8 mouse cellular contexts compared by ENCODE assay signal in the genomic region with DNA sequence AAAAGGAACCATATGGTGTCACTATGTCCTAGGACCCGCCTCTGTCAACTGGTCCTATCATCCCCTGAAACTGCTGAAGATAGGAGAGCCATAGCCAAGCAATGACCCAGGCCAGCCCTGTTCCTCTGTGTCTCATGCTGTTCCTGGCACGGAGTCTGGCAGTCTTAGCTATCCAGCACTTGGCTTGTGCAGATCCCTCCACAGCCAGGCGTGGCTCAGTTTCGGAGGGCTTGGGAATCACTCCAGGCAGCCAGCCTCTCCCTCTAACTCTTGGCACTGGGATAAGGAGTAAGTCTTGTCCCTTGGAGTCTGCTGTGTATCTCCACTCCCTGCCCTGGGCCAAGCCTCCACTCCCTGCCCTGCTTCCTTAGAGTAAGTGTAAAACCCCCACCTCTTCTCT. TPM values are rescaled to one million over a fixed set of nuclear protein-coding genes. Genes with fewer than 3 reads are reported as not detected.
DNase-seq lines count a peak whose midpoint lies in the region; ATAC-seq and TF ChIP-seq lines count a peak whose summit lies in the region.

No protein-coding gene starts in this region.

- ATAC-seq in forebrain, embryonic 15.5 days (replicated peaks) = peak; percentile 42; the same call in 1 of the 2 replicates
- ATAC-seq in liver, postnatal 0 days = no peak

- intact Hi-C loops in heart, postnatal 36 days (cut with DNase I) = no loop called here
- intact Hi-C loops in left cerebral cortex, postnatal 36 days (cut with DNase I) = no loop called here

- H3K27me3 ChIP-seq in forebrain, embryonic 15.5 days = no peaks in the 10 kb centered on the region
- H3K27me3 ChIP-seq in forebrain, embryonic 10.5 days (ENCODE audit: poor library complexity, severe bottlenecking) = no peaks in the 10 kb centered on the region
- no peaks in the 10 kb centered on the region for H3K27me3 ChIP-seq in liver, postnatal 0 days (ENCODE audit: insufficient read depth, low read length)

- no peaks in the 10 kb centered on the region for H3K9me3 ChIP-seq in forebrain, embryonic 15.5 days
- no peaks in the 10 kb centered on the region for H3K9me3 ChIP-seq in forebrain, embryonic 10.5 days
- H3K9me3 ChIP-seq in liver, postnatal 0 days (ENCODE audit: low read length) = no peaks in the 10 kb centered on the region

- no peak for TF ChIP-seq CTCF in liver, postnatal 0 days (IDR thresholded peaks at IDR 0.05; ENCODE audit: low read depth)

- H3K4me3 ChIP-seq in forebrain, embryonic 15.5 days = no peak overlapping the region
- no peak overlapping the region for H3K4me3 ChIP-seq in forebrain, embryonic 10.5 days
- H3K4me3 ChIP-seq in liver, postnatal 0 days (ENCODE audit: low read depth, low read length) = no peak overlapping the region

- no peak overlapping the region for H3K4me2 ChIP-seq in forebrain, embryonic 15.5 days (replicated peaks)
- no peak overlapping the region for H3K4me2 ChIP-seq in liver, postnatal 0 days (ENCODE audit: low read depth, low read length)

- peaks cover 19% of the 10 kb centered on the region for H3K4me1 ChIP-seq in forebrain, embryonic 15.5 days
- peaks cover 16% of the 10 kb centered on the region for H3K4me1 ChIP-seq in forebrain, embryonic 10.5 days
- no peaks in the 10 kb centered on the region for H3K4me1 ChIP-seq in liver, postnatal 0 days (ENCODE audit: insufficient read depth)

- peaks cover 6% of the 10 kb centered on the region for H3K36me3 ChIP-seq in forebrain, embryonic 15.5 days
- H3K36me3 ChIP-seq in forebrain, embryonic 10.5 days (replicated peaks) = peaks cover 45% of the 10 kb centered on the region
- peaks cover 3% of the 10 kb centered on the region; the same call in 1 of the 2 replicates for H3K36me3 ChIP-seq in liver, postnatal 0 days (replicated peaks; ENCODE audit: insufficient read depth, low read length)

- H3K9ac ChIP-seq in forebrain, embryonic 15.5 days (replicated peaks) = no peak overlapping the region
- H3K9ac ChIP-seq in liver, postnatal 0 days (replicated peaks) = no peak overlapping the region

- 73% methylated on average over 4 of the region's 4 CpGs for WGBS in forebrain, embryonic 15.5 days
- 89% methylated on average over 4 of the region's 4 CpGs for WGBS in forebrain, embryonic 10.5 days
- WGBS in liver, postnatal 0 days (ENCODE audit: insufficient replicate concordance) = 87% methylated on average over 4 of the region's 4 CpGs

- TF ChIP-seq EP300 in liver, postnatal 0 days (IDR thresholded peaks at IDR 0.05; ENCODE audit: low read depth) = no peak

- 0 out of 2 replicates have a peak overlapping the region, but pooled peaks have one; percentile 11 for H3K27ac ChIP-seq in forebrain, embryonic 15.5 days (replicated peaks)
- no peak overlapping the region for H3K27ac ChIP-seq in forebrain, embryonic 10.5 days
- no peak overlapping the region for H3K27ac ChIP-seq in liver, postnatal 0 days (ENCODE audit: low read depth)

- no peak for DNase-seq in forebrain, embryonic 10.5 days (ENCODE audit: extremely low spot score, low spot score)
- peak; percentile 47 for DNase-seq in urinary bladder, postnatal 10 days (ENCODE audit: low spot score)
- no peak for DNase-seq in urinary bladder, adult 2 months (ENCODE audit: low spot score)
- peak; percentile 79 to 84 for DNase-seq in heart, postnatal 36 days
- DNase-seq in urinary bladder, postnatal 14 days (ENCODE audit: low spot score) = peak; percentile 86
- DNase-seq in liver, postnatal 0 days = no peak
- DNase-seq in left cerebral cortex, postnatal 36 days (ENCODE audit: low spot score in 2 of 2) = no peak

RNA-seq across cellular contexts. Expression of gene Sgsm2, which starts 30.2 kb away (rescaled TPM):
- polyA plus RNA-seq in forebrain, embryonic 15.5 days (2015; fragmentation: Nextera tagmentation; extraction: Ambion mirVana) = 14.3 and 14.6 TPM in 2 replicates
- polyA plus RNA-seq in forebrain, embryonic 10.5 days (2016; fragmentation: Nextera tagmentation; extraction: Ambion mirVana) = 6.5 and 6.8 TPM in 2 replicates
- 17.9 and 19.8 TPM in 2 replicates for polyA plus RNA-seq in urinary bladder, adult 2 months (2012; rRNA removed)
- 1 to 10 TPM; 6.1 to 6.2 TPM for total RNA-seq in heart, postnatal 36 days (2021)
- polyA plus RNA-seq in liver, postnatal 0 days (2015; fragmentation: Nextera tagmentation; extraction: Ambion mirVana) = 0.79 and 0.87 TPM in 2 replicates
- total RNA-seq in left cerebral cortex, postnatal 36 days (2021) = 10 to 100 TPM; 80.2 to 81.6 TPM

RNA-seq across cellular contexts. Expression of gene Tsr1, which starts 31.2 kb away (rescaled TPM):
- polyA plus RNA-seq in forebrain, embryonic 15.5 days (2015; fragmentation: Nextera tagmentation; extraction: Ambion mirVana) = 34.4 and 34.5 TPM in 2 replicates
- polyA plus RNA-seq in forebrain, embryonic 10.5 days (2016; fragmentation: Nextera tagmentation; extraction: Ambion mirVana) = 63.0 and 66.1 TPM in 2 replicates
- 21.0 and 24.0 TPM in 2 replicates for polyA plus RNA-seq in urinary bladder, adult 2 months (2012; rRNA removed)
- 10 to 100 TPM; 19.7 to 20.2 TPM for total RNA-seq in heart, postnatal 36 days (2021)
- 13.4 and 14.7 TPM in 2 replicates for polyA plus RNA-seq in liver, postnatal 0 days (2015; fragmentation: Nextera tagmentation; extraction: Ambion mirVana)
- 10 to 100 TPM; 25.7 to 31.4 TPM for total RNA-seq in left cerebral cortex, postnatal 36 days (2021)

RNA-seq across cellular contexts. Expression of gene Mnt, which starts 35.9 kb away (rescaled TPM):
- 10.0 and 10.1 TPM in 2 replicates for polyA plus RNA-seq in forebrain, embryonic 15.5 days (2015; fragmentation: Nextera tagmentation; extraction: Ambion mirVana)
- polyA plus RNA-seq in forebrain, embryonic 10.5 days (2016; fragmentation: Nextera tagmentation; extraction: Ambion mirVana) = 4.7 and 4.9 TPM in 2 replicates
- 7.9 and 14.8 TPM in 2 replicates for polyA plus RNA-seq in urinary bladder, adult 2 months (2012; rRNA removed)
- total RNA-seq in heart, postnatal 36 days (2021) = 10 to 100 TPM; 11.4 to 11.9 TPM
- polyA plus RNA-seq in liver, postnatal 0 days (2015; fragmentation: Nextera tagmentation; extraction: Ambion mirVana) = 1.3 and 1.4 TPM in 2 replicates
- total RNA-seq in left cerebral cortex, postnatal 36 days (2021) = 10 to 100 TPM; 31.5 to 31.7 TPM

RNA-seq across cellular contexts. Expression of gene Smg6, which starts 59.0 kb away (rescaled TPM):
- 18.4 and 19.0 TPM in 2 replicates for polyA plus RNA-seq in forebrain, embryonic 15.5 days (2015; fragmentation: Nextera tagmentation; extraction: Ambion mirVana)
- 18.3 and 18.5 TPM in 2 replicates for polyA plus RNA-seq in forebrain, embryonic 10.5 days (2016; fragmentation: Nextera tagmentation; extraction: Ambion mirVana)
- polyA plus RNA-seq in urinary bladder, adult 2 months (2012; rRNA removed) = 29.4 and 33.8 TPM in 2 replicates
- total RNA-seq in heart, postnatal 36 days (2021) = 10 to 100 TPM; 18.2 to 21.0 TPM
- 4.7 TPM in 2 replicates for polyA plus RNA-seq in liver, postnatal 0 days (2015; fragmentation: Nextera tagmentation; extraction: Ambion mirVana)
- total RNA-seq in left cerebral cortex, postnatal 36 days (2021) = 10 to 100 TPM; 27.2 to 31.2 TPM

RNA-seq across cellular contexts. Expression of gene Srr, which starts 59.1 kb away (rescaled TPM):
- 41.6 and 45.1 TPM in 2 replicates for polyA plus RNA-seq in forebrain, embryonic 15.5 days (2015; fragmentation: Nextera tagmentation; extraction: Ambion mirVana)
- polyA plus RNA-seq in forebrain, embryonic 10.5 days (2016; fragmentation: Nextera tagmentation; extraction: Ambion mirVana) = 15.6 and 16.7 TPM in 2 replicates
- 16.5 and 23.3 TPM in 2 replicates for polyA plus RNA-seq in urinary bladder, adult 2 months (2012; rRNA removed)
- total RNA-seq in heart, postnatal 36 days (2021) = 10 to 100 TPM; 27.1 to 28.6 TPM
- 4.4 and 5.2 TPM in 2 replicates for polyA plus RNA-seq in liver, postnatal 0 days (2015; fragmentation: Nextera tagmentation; extraction: Ambion mirVana)
- 10 to 100 TPM; 86.2 to 88.2 TPM for total RNA-seq in left cerebral cortex, postnatal 36 days (2021)

Comparison
In these comparisons a context has a peak if more than half of its experiments do, and no peak if none do; other contexts are left out.
1. DNase-seq: peak in urinary bladder, postnatal 10 days (single experiment), heart, postnatal 36 days (2 of 2) and urinary bladder, postnatal 14 days (single experiment); none in forebrain, embryonic 10.5 days (single experiment), urinary bladder, adult 2 months (single experiment), liver, postnatal 0 days (single experiment) and left cerebral cortex, postnatal 36 days (0 of 2).